26 mouse cellular contexts compared by ENCODE assay signal in the genomic region with DNA sequence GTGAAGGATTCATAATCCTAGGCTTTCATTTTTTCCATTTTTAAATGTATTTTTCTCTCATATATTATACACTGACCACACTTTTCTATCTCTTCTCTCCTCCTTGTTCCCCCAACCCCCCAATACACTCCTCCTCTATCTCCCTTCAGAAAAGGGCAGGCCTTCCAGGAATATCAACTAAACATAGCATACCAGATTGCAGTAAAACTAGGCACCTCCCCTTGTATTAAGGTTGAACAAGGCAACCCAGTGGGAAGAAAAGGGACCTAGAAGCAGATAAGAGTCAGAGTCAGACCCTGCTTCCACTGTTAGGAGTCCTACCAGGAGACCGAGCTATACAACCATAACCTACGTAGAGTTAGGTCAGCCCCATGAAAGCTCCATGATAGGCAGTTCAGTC.
"Had no signal": no experiment of that assay in that cellular context is flagged by ENCODE, and none has a peak within 500 bp of the region (broad histone marks: within the 10 kb centered on the region; RNA-seq: fewer than 3 reads in every experiment).

No protein-coding gene starts in this region.

- H3K9me3 ChIP-seq: heart, embryonic 13.5 days; heart, embryonic 15.5 days; hindbrain, embryonic 13.5 days; hindbrain, embryonic 15.5 days; kidney, embryonic 15.5 days; limb, embryonic 13.5 days; limb, embryonic 15.5 days; liver, embryonic 15.5 days had no signal

- H3K9ac ChIP-seq: heart, embryonic 13.5 days; heart, embryonic 15.5 days; hindbrain, embryonic 13.5 days; hindbrain, embryonic 15.5 days; kidney, embryonic 15.5 days; limb, embryonic 13.5 days; limb, embryonic 15.5 days; liver, embryonic 15.5 days had no signal

- H3K4me1 ChIP-seq: limb, embryonic 13.5 days; limb, embryonic 15.5 days had no signal

- H3K36me3 ChIP-seq: heart, embryonic 13.5 days; heart, embryonic 15.5 days; hindbrain, embryonic 13.5 days; limb, embryonic 13.5 days; limb, embryonic 15.5 days; liver, embryonic 15.5 days had no signal

- H3K4me2 ChIP-seq: heart, embryonic 11.5 days; heart, embryonic 13.5 days; heart, embryonic 15.5 days; hindbrain, embryonic 13.5 days; hindbrain, embryonic 15.5 days; kidney, embryonic 15.5 days; limb, embryonic 13.5 days; limb, embryonic 15.5 days; liver, embryonic 15.5 days had no signal

- H3K27ac ChIP-seq: gastrocnemius, adult 2 months; heart, embryonic 13.5 days; heart, embryonic 15.5 days; hindbrain, embryonic 13.5 days; hindbrain, embryonic 15.5 days; hindbrain, postnatal 0 days; kidney, embryonic 15.5 days; kidney, postnatal 0 days; limb, embryonic 13.5 days; limb, embryonic 15.5 days; liver, embryonic 15.5 days had no signal

- DNase-seq: gastrocnemius, adult 2 months; gastrocnemius, postnatal 10 days; gastrocnemius, postnatal 25 days; heart, adult 18-20 months; heart, postnatal 14 days; heart, postnatal 36 days; kidney, adult 11 months; kidney, adult 2 months; kidney, adult 9 months; kidney, postnatal 14 days; kidney, postnatal 36 days; layer of hippocampus, adult 9-11 months; layer of hippocampus, postnatal 36 days; left cerebral cortex, postnatal 4 days had no signal

- H3K4me3 ChIP-seq: gastrocnemius, adult 2 months; heart, embryonic 13.5 days; heart, embryonic 15.5 days; hindbrain, embryonic 13.5 days; hindbrain, embryonic 15.5 days; kidney, embryonic 15.5 days; limb, embryonic 13.5 days; limb, embryonic 15.5 days; liver, embryonic 15.5 days had no signal

- ATAC-seq: hindbrain, postnatal 0 days; intestine, embryonic 16.5 days had no signal

- H3K27me3 ChIP-seq: heart, embryonic 13.5 days; heart, embryonic 15.5 days; hindbrain, embryonic 13.5 days; hindbrain, embryonic 15.5 days; kidney, embryonic 15.5 days; limb, embryonic 13.5 days; limb, embryonic 15.5 days; liver, embryonic 15.5 days had no signal
